Comparison of ENCODE assay signal across 28 mouse cellular contexts in the genomic region with DNA sequence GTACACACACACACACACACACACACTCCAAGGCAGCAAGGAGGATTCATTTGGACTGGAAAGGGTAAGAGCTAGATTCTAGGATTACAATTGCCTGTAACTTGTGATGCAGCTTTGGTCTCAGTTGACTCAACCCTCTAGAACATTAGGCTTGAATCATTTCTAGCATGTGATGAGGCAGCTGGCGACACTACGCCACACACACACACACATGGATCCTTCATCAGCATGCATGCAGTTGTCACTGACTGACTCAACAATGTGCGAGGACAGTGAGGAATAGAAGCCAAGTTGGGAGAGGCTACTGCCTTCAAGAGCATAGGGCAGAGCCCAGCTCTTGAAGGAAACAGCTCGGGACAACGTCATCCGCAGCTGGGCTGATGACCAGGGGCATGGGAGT.
"Had no signal": no experiment of that assay in that cellular context is flagged by ENCODE, and none has a peak within 500 bp of the region (broad histone marks: within the 10 kb centered on the region; RNA-seq: fewer than 3 reads in every experiment).

No protein-coding gene starts in this region.

- H3K27me3 ChIP-seq: embryonic facial prominence, embryonic 12.5 days; embryonic facial prominence, embryonic 13.5 days; embryonic facial prominence, embryonic 15.5 days; forebrain, embryonic 12.5 days; forebrain, embryonic 13.5 days; forebrain, embryonic 15.5 days had no signal

- H3K4me1 ChIP-seq: embryonic facial prominence, embryonic 12.5 days; embryonic facial prominence, embryonic 13.5 days; embryonic facial prominence, embryonic 15.5 days; forebrain, embryonic 15.5 days had no signal

- H3K36me3 ChIP-seq: embryonic facial prominence, embryonic 10.5 days; embryonic facial prominence, embryonic 12.5 days; embryonic facial prominence, embryonic 13.5 days; embryonic facial prominence, embryonic 15.5 days; forebrain, embryonic 10.5 days; forebrain, embryonic 12.5 days; forebrain, embryonic 15.5 days had no signal

- DNase-seq: cerebellum, adult 8-10 months; cerebellum, adult 9-10 months; cerebellum, adult 9-11 months; cerebellum, postnatal 10 days; cerebellum, postnatal 14 days; cerebellum, postnatal 25 days; cerebellum, postnatal 36 days; embryo, embryonic 11 days; forebrain, postnatal 0 days; gastrocnemius, adult 2 months; gastrocnemius, postnatal 10 days; gastrocnemius, postnatal 14 days; gastrocnemius, postnatal 25 days; gastrocnemius, postnatal 36 days; heart, adult 11 months; heart, adult 18-20 months; heart, adult 2 months had no signal

- H3K4me3 ChIP-seq: embryonic facial prominence, embryonic 10.5 days; embryonic facial prominence, embryonic 12.5 days; embryonic facial prominence, embryonic 13.5 days; embryonic facial prominence, embryonic 15.5 days; erythroblast, embryonic 14.5 days; forebrain, embryonic 10.5 days; forebrain, embryonic 12.5 days; forebrain, embryonic 13.5 days; forebrain, embryonic 15.5 days; gastrocnemius, adult 2 months; heart, adult 2 months had no signal

- H3K9me3 ChIP-seq: embryonic facial prominence, embryonic 10.5 days; embryonic facial prominence, embryonic 12.5 days; embryonic facial prominence, embryonic 13.5 days; embryonic facial prominence, embryonic 15.5 days; forebrain, embryonic 10.5 days; forebrain, embryonic 12.5 days; forebrain, embryonic 13.5 days; forebrain, embryonic 15.5 days had no signal

- ATAC-seq: forebrain, embryonic 13.5 days; forebrain, embryonic 14.5 days; forebrain, embryonic 15.5 days; forebrain, embryonic 16.5 days had no signal
